Mouse (Mus musculus) CH12.LX (cell line): ENCODE measurements around the gene Slc30a1. TPM values are rescaled to one million over a fixed set of nuclear protein-coding genes. Genes with fewer than 3 reads are reported as not detected.

Experiments used
- DNase-seq: peaks from one replicate; pipeline ENCODE4 v3.0.0-alpha.2; 2013; ENCODE audit errors: extremely low read depth
- H3K27ac ChIP-seq: 2 replicates; pipeline ENCODE4 v1.5.1; 2012; ENCODE audit warnings: low read depth, mild to moderate bottlenecking, control low read depth, moderate library complexity; ENCODE audit not compliant: insufficient read depth
- H3K27me3 ChIP-seq: replicated peaks from 2 replicates; pipeline ENCODE3; 2012; ENCODE audit warnings: inconsistent platforms
- H3K36me3 ChIP-seq, 2 experiments: replicated peaks in 1 of 2; 2 replicates each; pipeline versions ENCODE3 to v1.6.1; 2012; ENCODE audit warnings: inconsistent platforms in 1 of 2, low read length in 1 of 2, mild to moderate bottlenecking in 1 of 2, mixed read lengths in 1 of 2, moderate library complexity in 1 of 2; ENCODE audit not compliant: control insufficient read depth in 1 of 2, insufficient read depth in 1 of 2
- H3K4me1 ChIP-seq, 2 experiments: 2 replicates each; pipeline ENCODE4 v1.6.1; 2012; ENCODE audit warnings: inconsistent platforms in 1 of 2, moderate library complexity in 1 of 2; ENCODE audit not compliant: insufficient read depth in 2 of 2, control insufficient read depth in 1 of 2
- H3K4me2 ChIP-seq: 2 replicates; pipeline ENCODE4 v1.6.1; 2012; ENCODE audit warnings: low read depth, mild to moderate bottlenecking, control low read depth; ENCODE audit not compliant: poor library complexity, insufficient read depth, severe bottlenecking
- H3K4me3 ChIP-seq, 3 experiments: fragments of 150-350 bp in 1 of 3; sonication (generic) in 1 of 3; replicated peaks in 1 of 3; 2 replicates each; pipeline versions ENCODE3 to v1.5.1; 2011 to 2012; ENCODE audit warnings: low read depth in 2 of 3, low read length in 2 of 3, mild to moderate bottlenecking in 2 of 3, moderate library complexity in 2 of 3, control low read depth in 1 of 3, improper control_type of control experiment in 1 of 3, inconsistent platforms in 1 of 3, mixed read lengths in 1 of 3; ENCODE audit not compliant: poor library complexity in 1 of 3
- H3K79me2 ChIP-seq: replicated peaks from 2 replicates; pipeline ENCODE4 v1.6.1; 2012; ENCODE audit warnings: mild to moderate bottlenecking, moderate library complexity; ENCODE audit not compliant: control insufficient read depth, poor library complexity, insufficient read depth, severe bottlenecking; ENCODE audit errors: extremely low read depth
- H3K9ac ChIP-seq: 2 replicates; pipeline ENCODE4 v1.6.1; 2012; ENCODE audit warnings: low read depth, mild to moderate bottlenecking, control low read depth, moderate library complexity; ENCODE audit not compliant: insufficient read depth
- H3K9me3 ChIP-seq: replicated peaks from 2 replicates; pipeline ENCODE3; 2012; ENCODE audit warnings: low read length, inconsistent platforms, mixed read lengths
- BHLHE40 ChIP-seq: IDR thresholded peaks from 2 replicates; pipeline ENCODE4 v1.6.1; 2011; ENCODE audit warnings: mild to moderate bottlenecking, low read depth, low read length, improper control_type of control experiment
- CTCF ChIP-seq, 2 experiments: IDR thresholded peaks in 1 of 2; conservative IDR thresholded peaks in 1 of 2; 2 replicates each; pipeline ENCODE4 v1.5.1; 2011 to 2012; ENCODE audit warnings: low read depth in 2 of 2, low read length in 2 of 2, improper control_type of control experiment in 1 of 2, inconsistent platforms in 1 of 2, mild to moderate bottlenecking in 1 of 2, moderate library complexity in 1 of 2
- E2F4 ChIP-seq: IDR thresholded peaks from 2 replicates; pipeline ENCODE4 v1.6.1; 2011; ENCODE audit warnings: low read depth, low read length, improper control_type of control experiment; ENCODE audit not compliant: insufficient replicate concordance
- EP300 ChIP-seq: IDR thresholded peaks from 2 replicates; pipeline ENCODE4 v1.6.1; 2011; ENCODE audit warnings: low read length, improper control_type of control experiment
- ETS1 ChIP-seq: conservative IDR thresholded peaks from 2 replicates; pipeline ENCODE4 v1.6.1; 2012; ENCODE audit warnings: low read depth, mild to moderate bottlenecking, inconsistent platforms, low read length, improper control_type of control experiment, moderate library complexity
- IRF4 ChIP-seq: IDR thresholded peaks from 2 replicates; pipeline ENCODE4 v1.6.1; 2014; ENCODE audit warnings: low read depth, mild to moderate bottlenecking, inconsistent platforms, low read length, improper control_type of control experiment
- KAT2A ChIP-seq: IDR thresholded peaks from 2 replicates; pipeline ENCODE4 v1.6.1; 2012; ENCODE audit warnings: low read length, improper control_type of control experiment, inconsistent platforms; ENCODE audit not compliant: insufficient replicate concordance
- RAD21 ChIP-seq: IDR thresholded peaks from 2 replicates; pipeline ENCODE4 v1.6.1; 2011; ENCODE audit warnings: low read depth, mild to moderate bottlenecking, low read length, improper control_type of control experiment, moderate library complexity
- RCOR1 ChIP-seq: conservative IDR thresholded peaks from 2 replicates; pipeline ENCODE4 v1.6.1; 2012; ENCODE audit warnings: low read depth, mild to moderate bottlenecking, inconsistent platforms, low read length, improper control_type of control experiment
- TBP ChIP-seq: conservative IDR thresholded peaks from 2 replicates; pipeline ENCODE4 v1.6.1; 2011; ENCODE audit warnings: low read depth, low read length, improper control_type of control experiment
- TCF12 ChIP-seq: IDR thresholded peaks from 2 replicates; pipeline ENCODE4 v1.6.1; 2014; ENCODE audit warnings: low read depth, mild to moderate bottlenecking, inconsistent platforms, low read length, improper control_type of control experiment
- UBTF ChIP-seq: IDR thresholded peaks from 2 replicates; pipeline ENCODE4 v1.6.1; 2012; ENCODE audit warnings: low read depth, mild to moderate bottlenecking, inconsistent platforms, low read length, improper control_type of control experiment, moderate library complexity
- USF2 ChIP-seq: conservative IDR thresholded peaks from 2 replicates; pipeline ENCODE4 v1.6.1; 2011; ENCODE audit warnings: low read depth, low read length, improper control_type of control experiment
- ZC3H11A ChIP-seq: IDR thresholded peaks from 2 replicates; pipeline ENCODE4 v1.6.1; 2012; ENCODE audit warnings: low read depth, mild to moderate bottlenecking, inconsistent platforms, low read length, improper control_type of control experiment
- ZMIZ1 ChIP-seq: IDR thresholded peaks from 2 replicates; pipeline ENCODE4 v1.6.1; 2012; ENCODE audit warnings: low read depth, mild to moderate bottlenecking, inconsistent platforms, low read length, improper control_type of control experiment
- dilution Hi-C: fragments of 300-500 bp; cut with MboI; formaldehyde crosslinking; loops from 2 replicates; pipeline ENCODE4 v1.14.3; 2020; ENCODE audit warnings: low sequenced_read_pairs; ENCODE audit not compliant: extremely low pct_unique_long_range_greater_than_20kb, extremely low pct_ligation_motif_present
- in situ Hi-C: fragments of 300-500 bp; cut with MboI; formaldehyde crosslinking; loops from 3 replicates; pipeline ENCODE4 v1.14.3; 2019; ENCODE audit warnings: low sequenced_read_pairs, low pct_ligation_motif_present, low pct_unique_long_range_greater_than_20kb, mixed read lengths
- polyA plus RNA-seq: library from polyadenylated mRNA; unstranded; fragments of >175 nt; gene quantifications from 2 replicates; pipeline ENCODE4 v1.2.1, GENCODE M21; 2012; ENCODE audit warnings: low read depth; ENCODE audit not compliant: insufficient read length
- total RNA-seq, 2 experiments: library from RNA; depleted of rRNA; stranded (reverse); fragments of 300-350 nt in 1 of 2; fragments of >200 nt in 1 of 2; gene quantifications; 2 replicates each; pipeline ENCODE4 v1.2.3; 2012 to 2014

The Slc30a1 gene
- total and polyA plus RNA-seq, 3 experiments: 4.5 to 15.8 (median 9.4) TPM

- no peak for DNase-seq
- H3K79me2 ChIP-seq: no peaks in the 10 kb centered on the region
- no peak overlapping the region for H3K4me2 ChIP-seq
- peaks cover 12 to 17% of the 10 kb centered on the region in 2 experiments for H3K4me1 ChIP-seq
- dilution Hi-C loops (no loop called here), in situ Hi-C loops (no loop called here)
- no peak for TF ChIP-seq ZMIZ1
- TF ChIP-seq EP300: no peak
- TF ChIP-seq BHLHE40: no peak
- TF ChIP-seq ZC3H11A: no peak
- TF ChIP-seq RCOR1: no peak
- no peak for TF ChIP-seq RAD21
- no peak for TF ChIP-seq IRF4
- TF ChIP-seq ETS1: no peak
- no peak for TF ChIP-seq KAT2A
- TF ChIP-seq USF2: no peak
- TF ChIP-seq E2F4: no peak
- H3K9me3 ChIP-seq: peaks cover 3% of the 10 kb centered on the region
- H3K36me3 ChIP-seq: no peaks in the 10 kb centered on the region
- H3K27me3 ChIP-seq: no peaks in the 10 kb centered on the region
- H3K27ac ChIP-seq: no peak overlapping the region
- H3K9ac ChIP-seq: no peak overlapping the region
- no peak overlapping the region for H3K4me3 ChIP-seq
Observed at GRCm38 (mm10) chr1:191880921-191881609, 25.5 kb upstream of the Slc30a1 start.

- Histone ChIP-seq H3K79me2 (no peaks in the 10 kb centered on the region), H3K9me3 (peaks cover 3% of the 10 kb centered on the region), H3K4me2 (no peak overlapping the region), H3K4me1 (peaks cover 7 to 11% of the 10 kb centered on the region in 2 experiments), H3K27me3 (no peaks in the 10 kb centered on the region), H3K27ac (no peak overlapping the region), H3K4me3 (no peak overlapping the region), H3K36me3 (no peaks in the 10 kb centered on the region), H3K9ac (no peak overlapping the region)
- DNase-seq: no peak
- dilution Hi-C loops: no loop called here
- TF ChIP-seq CTCF (conservative IDR thresholded peaks at IDR 0.05 in 1 of 2, IDR thresholded peaks at IDR 0.05 in 1 of 2; ENCODE audit: low read depth in 2 of 2, low read length in 2 of 2) (no peak), TBP (no peak), USF2 (no peak), ETS1 (no peak), UBTF (no peak), TCF12 (no peak)
- in situ Hi-C loops: no loop called here
Observed at GRCm38 (mm10) chr1:191881663-191882062, 24.9 kb upstream of the Slc30a1 start.
